Mouse (Mus musculus): Measurements from ENCODE around the gene Tsga10.

Gene Tsga10

GRCm38 (mm10) chr1:37866286-37866685 lies at the start of gene Tsga10:
TSS of gene Tsga10 (minus strand) at chr1:37866429.
- in situ Hi-C loops (cut with MboI; ENCODE audit: low pct_unique_long_range_greater_than_20kb in 1 of 2, low sequenced_read_pairs in 2 of 2, unreplicated experiment in 1 of 2): loop anchor here in 1 of 2 experiments (10.0 kb wide), 1 partner anchor 181 kb away; no protein-coding TSS in a partner anchor

- in situ Hi-C loops (cut with MboI; ENCODE audit: low pct_unique_long_range_greater_than_20kb in 1 of 2, low sequenced_read_pairs in 2 of 2, unreplicated experiment in 1 of 2): no loop called here
Observed at GRCm38 (mm10) chr1:37912751-37913150, 46.5 kb upstream of the Tsga10 start.

- in situ Hi-C loops (cut with MboI; ENCODE audit: low pct_unique_long_range_greater_than_20kb in 1 of 2, low sequenced_read_pairs in 2 of 2, unreplicated experiment in 1 of 2): no loop called here
Observed at GRCm38 (mm10) chr1:37903178-37903577, 36.9 kb upstream of the Tsga10 start.

- in situ Hi-C loops (cut with MboI; ENCODE audit: low pct_unique_long_range_greater_than_20kb in 1 of 2, low sequenced_read_pairs in 2 of 2, unreplicated experiment in 1 of 2): no loop called here
Observed at GRCm38 (mm10) chr1:37900288-37900687, 34.1 kb upstream of the Tsga10 start.

GRCm38 (mm10) chr1:37899816-37900215 lies 33.6 kb upstream of the Tsga10 start:
- in situ Hi-C loops (cut with MboI; ENCODE audit: low pct_unique_long_range_greater_than_20kb in 1 of 2, low sequenced_read_pairs in 2 of 2, unreplicated experiment in 1 of 2): loop anchor here in 1 of 2 experiments (5.0 kb wide), 1 partner anchor 87 kb away; no protein-coding TSS in a partner anchor

GRCm38 (mm10) chr1:37894606-37895005 lies 28.4 kb upstream of the Tsga10 start:
- in situ Hi-C loops (cut with MboI; ENCODE audit: low pct_unique_long_range_greater_than_20kb in 1 of 2, low sequenced_read_pairs in 2 of 2, unreplicated experiment in 1 of 2): loop anchor here in 1 of 2 experiments (5.0 kb wide), 1 partner anchor 93 kb away; no protein-coding TSS in a partner anchor

- in situ Hi-C loops (cut with MboI; ENCODE audit: low pct_unique_long_range_greater_than_20kb in 1 of 2, low sequenced_read_pairs in 2 of 2, unreplicated experiment in 1 of 2): no loop called here
Observed at GRCm38 (mm10) chr1:37891400-37891799, 25.2 kb upstream of the Tsga10 start.

GRCm38 (mm10) chr1:37890025-37890652 lies 23.9 kb upstream of the Tsga10 start, which contains the start of the genes Mitd1 and Mrpl30:
TSS of gene Mitd1 (minus strand) at chr1:37890411.
TSS of gene Mrpl30 (plus strand) at chr1:37890477.
- in situ Hi-C loops (cut with MboI; ENCODE audit: low pct_unique_long_range_greater_than_20kb in 1 of 2, low sequenced_read_pairs in 2 of 2, unreplicated experiment in 1 of 2): no loop called here

- in situ Hi-C loops (cut with MboI; ENCODE audit: low pct_unique_long_range_greater_than_20kb in 1 of 2, low sequenced_read_pairs in 2 of 2, unreplicated experiment in 1 of 2): no loop called here
Observed at GRCm38 (mm10) chr1:37889206-37889605, 23.0 kb upstream of the Tsga10 start.

- in situ Hi-C loops (cut with MboI; ENCODE audit: low pct_unique_long_range_greater_than_20kb in 1 of 2, low sequenced_read_pairs in 2 of 2, unreplicated experiment in 1 of 2): no loop called here
Observed at GRCm38 (mm10) chr1:37884451-37884850, 18.2 kb upstream of the Tsga10 start.

GRCm38 (mm10) chr1:37883411-37883810 lies 17.2 kb upstream of the Tsga10 start:
- in situ Hi-C loops (cut with MboI; ENCODE audit: low pct_unique_long_range_greater_than_20kb in 1 of 2, low sequenced_read_pairs in 2 of 2, unreplicated experiment in 1 of 2): no loop called here

GRCm38 (mm10) chr1:37877736-37878460 lies 11.7 kb upstream of the Tsga10 start:
- in situ Hi-C loops (cut with MboI; ENCODE audit: low pct_unique_long_range_greater_than_20kb in 1 of 2, low sequenced_read_pairs in 2 of 2, unreplicated experiment in 1 of 2): no loop called here

GRCm38 (mm10) chr1:37873157-37873556 lies 6.9 kb upstream of the Tsga10 start:
- in situ Hi-C loops (cut with MboI; ENCODE audit: low pct_unique_long_range_greater_than_20kb in 1 of 2, low sequenced_read_pairs in 2 of 2, unreplicated experiment in 1 of 2): no loop called here

- in situ Hi-C loops (cut with MboI; ENCODE audit: low pct_unique_long_range_greater_than_20kb in 1 of 2, low sequenced_read_pairs in 2 of 2, unreplicated experiment in 1 of 2): no loop called here
Observed at GRCm38 (mm10) chr1:37872131-37873067, 6.2 kb upstream of the Tsga10 start.

GRCm38 (mm10) chr1:37871704-37872103 lies 5.5 kb upstream of the Tsga10 start, which contains the start of gene Lipt1:
TSS of gene Lipt1 (plus strand) at chr1:37871738.
- in situ Hi-C loops (cut with MboI; ENCODE audit: low pct_unique_long_range_greater_than_20kb in 1 of 2, low sequenced_read_pairs in 2 of 2, unreplicated experiment in 1 of 2): no loop called here

- in situ Hi-C loops (cut with MboI; ENCODE audit: low pct_unique_long_range_greater_than_20kb in 1 of 2, low sequenced_read_pairs in 2 of 2, unreplicated experiment in 1 of 2): loop anchor here in 1 of 2 experiments (10.0 kb wide), 1 partner anchor 185 kb away; no protein-coding TSS in a partner anchor
Observed at GRCm38 (mm10) chr1:37869362-37869761, 3.1 kb upstream of the Tsga10 start.

- in situ Hi-C loops (cut with MboI; ENCODE audit: low pct_unique_long_range_greater_than_20kb in 1 of 2, low sequenced_read_pairs in 2 of 2, unreplicated experiment in 1 of 2): loop anchor here in 1 of 2 experiments (10.0 kb wide), 1 partner anchor 184 kb away; no protein-coding TSS in a partner anchor
Observed at GRCm38 (mm10) chr1:37868640-37869039, 2.4 kb upstream of the Tsga10 start.

GRCm38 (mm10) chr1:37867684-37868322 lies 1.6 kb upstream of the Tsga10 start:
- in situ Hi-C loops (cut with MboI; ENCODE audit: low pct_unique_long_range_greater_than_20kb in 1 of 2, low sequenced_read_pairs in 2 of 2, unreplicated experiment in 1 of 2): loop anchor here in 1 of 2 experiments (10.0 kb wide), 1 partner anchor 183 kb away; no protein-coding TSS in a partner anchor

Data from mouse embryonic stem cell (cell line).